Mouse (Mus musculus): ENCODE results near the gene Ankrd34c. TPM values are rescaled to one million over a fixed set of nuclear protein-coding genes. Genes with fewer than 3 reads are reported as not detected.
A peak's percentile ranks its signal among the peaks of the same experiment; 100 is the strongest.

Gene Ankrd34c
- polyA plus RNA-seq (2015; fragmentation: Nextera tagmentation; extraction: Ambion mirVana): not detected in 2 replicates

GRCm38 (mm10) chr9:89738295-89738694, at the start of gene Ankrd34c:
TSS of gene Ankrd34c (minus strand) at chr9:89738475.
- DNase-seq (no peak), ATAC-seq (ENCODE audit: low read depth) (no peak)
- H3K9me3 ChIP-seq (replicated peaks): no peaks in the 10 kb centered on the region
- no peak within 1 kb of the TSS for H3K27ac ChIP-seq
- WGBS (ENCODE audit: insufficient replicate concordance): 5% methylated on average over 8 of the region's 8 CpGs
- H3K9ac ChIP-seq: no peak within 1 kb of the TSS
- no peaks in the 10 kb centered on the region for H3K36me3 ChIP-seq
- no peak within 1 kb of the TSS for H3K4me3 ChIP-seq (replicated peaks)
- H3K4me1 ChIP-seq (replicated peaks): no peaks in the 10 kb centered on the region
- no peak within 1 kb of the TSS for H3K4me2 ChIP-seq
- peaks cover 6% of the 10 kb centered on the region; the same call in 1 of the 2 replicates for H3K27me3 ChIP-seq

- no peak overlapping the region for H3K4me3 ChIP-seq (replicated peaks)
- ATAC-seq (ENCODE audit: low read depth) (no peak), DNase-seq (no peak)
- H3K4me1 ChIP-seq (replicated peaks): no peaks in the 10 kb centered on the region
- WGBS (ENCODE audit: insufficient replicate concordance): 52% methylated on average over 4 of the region's 4 CpGs
- no peaks in the 10 kb centered on the region for H3K36me3 ChIP-seq
- H3K4me2 ChIP-seq: no peak overlapping the region
- no peak overlapping the region for H3K27ac ChIP-seq
- H3K9me3 ChIP-seq (replicated peaks): no peaks in the 10 kb centered on the region
- H3K9ac ChIP-seq: no peak overlapping the region
- H3K27me3 ChIP-seq: no peaks in the 10 kb centered on the region
Measured at GRCm38 (mm10) chr9:89787532-89787931, 49.3 kb upstream of the Ankrd34c start.

GRCm38 (mm10) chr9:89781395-89781927, 43.2 kb upstream of the Ankrd34c start:
- Histone ChIP-seq H3K9me3 (replicated peaks) (no peaks in the 10 kb centered on the region), H3K4me1 (replicated peaks) (no peaks in the 10 kb centered on the region), H3K27me3 (no peaks in the 10 kb centered on the region), H3K4me2 (no peak overlapping the region), H3K4me3 (replicated peaks) (no peak overlapping the region), H3K9ac (no peak overlapping the region), H3K36me3 (no peaks in the 10 kb centered on the region), H3K27ac (no peak overlapping the region)
- no peak for DNase-seq
- no peak for ATAC-seq (ENCODE audit: low read depth)

- H3K9me3 ChIP-seq (replicated peaks): no peaks in the 10 kb centered on the region
Measured at GRCm38 (mm10) chr9:89779237-89779636, 41.0 kb upstream of the Ankrd34c start.

GRCm38 (mm10) chr9:89771153-89771552, 32.9 kb upstream of the Ankrd34c start:
- no peaks in the 10 kb centered on the region for H3K36me3 ChIP-seq
- H3K27ac ChIP-seq: no peak overlapping the region
- no peaks in the 10 kb centered on the region for H3K9me3 ChIP-seq (replicated peaks)
- ATAC-seq (ENCODE audit: low read depth) (no peak), DNase-seq (no peak)
- no peaks in the 10 kb centered on the region for H3K27me3 ChIP-seq
- no peak overlapping the region for H3K9ac ChIP-seq
- no peak overlapping the region for H3K4me3 ChIP-seq (replicated peaks)
- no peaks in the 10 kb centered on the region for H3K4me1 ChIP-seq (replicated peaks)
- no peak overlapping the region for H3K4me2 ChIP-seq
- WGBS (ENCODE audit: insufficient replicate concordance): 19% methylated on average over 1 of the region's 1 CpGs

More at GRCm38 (mm10) chr9:89779237-89779636, 41.0 kb upstream of the Ankrd34c start:
- Histone ChIP-seq H3K4me3 (replicated peaks) (no peak overlapping the region), H3K4me1 (replicated peaks) (no peaks in the 10 kb centered on the region), H3K4me2 (no peak overlapping the region), H3K27me3 (no peaks in the 10 kb centered on the region), H3K36me3 (no peaks in the 10 kb centered on the region), H3K9ac (no peak overlapping the region), H3K27ac (no peak overlapping the region)
- WGBS (ENCODE audit: insufficient replicate concordance): 68% methylated on average over 1 of the region's 1 CpGs
- no peak for DNase-seq
- ATAC-seq (ENCODE audit: low read depth): no peak

- H3K4me1 ChIP-seq (replicated peaks): no peaks in the 10 kb centered on the region
- no peak overlapping the region for H3K27ac ChIP-seq
- no peaks in the 10 kb centered on the region for H3K27me3 ChIP-seq
- no peak overlapping the region for H3K4me2 ChIP-seq
- no peak overlapping the region for H3K9ac ChIP-seq
- no peak for ATAC-seq (ENCODE audit: low read depth)
- 51% methylated on average over 1 of the region's 1 CpGs for WGBS (ENCODE audit: insufficient replicate concordance)
- no peak overlapping the region for H3K4me3 ChIP-seq (replicated peaks)
- H3K9me3 ChIP-seq (replicated peaks): no peaks in the 10 kb centered on the region
- DNase-seq: no peak
- H3K36me3 ChIP-seq: no peaks in the 10 kb centered on the region
Measured at GRCm38 (mm10) chr9:89762017-89762416, 23.7 kb upstream of the Ankrd34c start.

- Histone ChIP-seq H3K27me3 (no peaks in the 10 kb centered on the region), H3K4me1 (replicated peaks) (no peaks in the 10 kb centered on the region), H3K9me3 (replicated peaks) (no peaks in the 10 kb centered on the region), H3K9ac (no peak overlapping the region), H3K4me3 (replicated peaks) (no peak overlapping the region), H3K27ac (no peak overlapping the region), H3K4me2 (no peak overlapping the region), H3K36me3 (no peaks in the 10 kb centered on the region)
- 55% methylated on average over 1 of the region's 1 CpGs for WGBS (ENCODE audit: insufficient replicate concordance)
- no peak for ATAC-seq (ENCODE audit: low read depth)
- DNase-seq: no peak
Measured at GRCm38 (mm10) chr9:89758569-89758968, 20.3 kb upstream of the Ankrd34c start.

GRCm38 (mm10) chr9:89758139-89758538, 19.9 kb upstream of the Ankrd34c start:
- ATAC-seq (ENCODE audit: low read depth) (no peak), DNase-seq (no peak)
- WGBS (ENCODE audit: insufficient replicate concordance): 73% methylated on average over 1 of the region's 1 CpGs
- Histone ChIP-seq H3K9me3 (replicated peaks) (no peaks in the 10 kb centered on the region), H3K36me3 (no peaks in the 10 kb centered on the region), H3K4me1 (replicated peaks) (no peaks in the 10 kb centered on the region), H3K27me3 (no peaks in the 10 kb centered on the region), H3K4me2 (no peak overlapping the region), H3K9ac (no peak overlapping the region), H3K27ac (no peak overlapping the region), H3K4me3 (replicated peaks) (no peak overlapping the region)

- Histone ChIP-seq H3K4me2 (no peak overlapping the region), H3K27me3 (no peaks in the 10 kb centered on the region), H3K9ac (no peak overlapping the region), H3K4me1 (replicated peaks) (no peaks in the 10 kb centered on the region), H3K27ac (no peak overlapping the region), H3K36me3 (no peaks in the 10 kb centered on the region), H3K9me3 (replicated peaks) (no peaks in the 10 kb centered on the region), H3K4me3 (replicated peaks) (no peak overlapping the region)
- 30% methylated on average over 4 of the region's 4 CpGs for WGBS (ENCODE audit: insufficient replicate concordance)
- DNase-seq: no peak
- ATAC-seq (ENCODE audit: low read depth): no peak
Measured at GRCm38 (mm10) chr9:89757571-89757970, 19.3 kb upstream of the Ankrd34c start.

GRCm38 (mm10) chr9:89740041-89740440, 1.8 kb upstream of the Ankrd34c start:
- no peak for DNase-seq
- no peaks in the 10 kb centered on the region for H3K4me1 ChIP-seq (replicated peaks)

GRCm38 (mm10) chr9:89737888-89738287, 387 bp downstream of the Ankrd34c start:
- H3K4me1 ChIP-seq (replicated peaks): no peaks in the 10 kb centered on the region
- no peak overlapping the region for H3K4me3 ChIP-seq (replicated peaks)
- no peak for DNase-seq
- H3K36me3 ChIP-seq: no peaks in the 10 kb centered on the region
- 12% methylated on average over 6 of the region's 6 CpGs for WGBS (ENCODE audit: insufficient replicate concordance)
- no peak for ATAC-seq (ENCODE audit: low read depth)
- peaks cover 6% of the 10 kb centered on the region; the same call in 1 of the 2 replicates for H3K27me3 ChIP-seq
- no peak overlapping the region for H3K27ac ChIP-seq
- no peak overlapping the region for H3K9ac ChIP-seq
- H3K9me3 ChIP-seq (replicated peaks): no peaks in the 10 kb centered on the region
- no peak overlapping the region for H3K4me2 ChIP-seq

More at GRCm38 (mm10) chr9:89740041-89740440, 1.8 kb upstream of the Ankrd34c start:
- Histone ChIP-seq H3K36me3 (no peaks in the 10 kb centered on the region), H3K4me3 (replicated peaks) (no peak overlapping the region), H3K9ac (no peak overlapping the region), H3K27me3 (peaks cover 6% of the 10 kb centered on the region; the same call in 1 of the 2 replicates), H3K9me3 (replicated peaks) (no peaks in the 10 kb centered on the region), H3K4me2 (no peak overlapping the region), H3K27ac (no peak overlapping the region)
- no peak for ATAC-seq (ENCODE audit: low read depth)

GRCm38 (mm10) chr9:89736932-89737705, 1.2 kb downstream of the Ankrd34c start:
- no peak overlapping the region for H3K27ac ChIP-seq
- WGBS (ENCODE audit: insufficient replicate concordance): 9% methylated on average over 20 of the region's 20 CpGs
- H3K27me3 ChIP-seq: peaks cover 6% of the 10 kb centered on the region; the same call in 1 of the 2 replicates
- DNase-seq (peak; percentile 4), ATAC-seq (ENCODE audit: low read depth) (no peak)
- no peak overlapping the region for H3K4me3 ChIP-seq (replicated peaks)
- no peaks in the 10 kb centered on the region for H3K9me3 ChIP-seq (replicated peaks)
- H3K9ac ChIP-seq: no peak overlapping the region
- H3K4me2 ChIP-seq: no peak overlapping the region
- H3K36me3 ChIP-seq: no peaks in the 10 kb centered on the region
- no peaks in the 10 kb centered on the region for H3K4me1 ChIP-seq (replicated peaks)

Measured in liver, embryonic 13.5 days (tissue).